Mouse (Mus musculus): ENCODE data around the gene Rsph1. TPM values are rescaled to one million over a fixed set of nuclear protein-coding genes. Genes with fewer than 3 reads are reported as not detected.
A peak's percentile ranks its signal among the peaks of the same experiment; 100 is the strongest.

Gene Rsph1
- total RNA-seq, 4 experiments from 2014 or later = 12.3 to 18.6 (median 15.4) TPM

GRCm38 (mm10) chr17:31259145-31259544 is 18.0 kb downstream of the Rsph1 start:
- no peak for DNase-seq (ENCODE audit: low spot score in 2 of 2)

- no peak for DNase-seq (ENCODE audit: low spot score in 2 of 2)
Observed at GRCm38 (mm10) chr17:31258310-31258865, 18.8 kb downstream of the Rsph1 start.

GRCm38 (mm10) chr17:31257898-31258297 is 19.3 kb downstream of the Rsph1 start:
- no peak for DNase-seq (ENCODE audit: low spot score in 2 of 2)

- no peak for DNase-seq (ENCODE audit: low spot score in 2 of 2)
Observed at GRCm38 (mm10) chr17:31257149-31257548, 20.0 kb downstream of the Rsph1 start.

GRCm38 (mm10) chr17:31254463-31254931 is 22.7 kb downstream of the Rsph1 start:
- peak in 1 of 2 experiments; percentile 78 for DNase-seq (ENCODE audit: low spot score in 2 of 2)

- no peak for DNase-seq (ENCODE audit: low spot score in 2 of 2)
Observed at GRCm38 (mm10) chr17:31253951-31254350, 23.2 kb downstream of the Rsph1 start.

GRCm38 (mm10) chr17:31247144-31247543 is 30.0 kb downstream of the Rsph1 start:
- no peak for DNase-seq (ENCODE audit: low spot score in 2 of 2)

- DNase-seq (ENCODE audit: low spot score in 2 of 2) = no peak
Observed at GRCm38 (mm10) chr17:31245321-31245720, 31.9 kb downstream of the Rsph1 start.

GRCm38 (mm10) chr17:31242764-31243163 is 34.4 kb downstream of the Rsph1 start:
- no peak for DNase-seq (ENCODE audit: low spot score in 2 of 2)

GRCm38 (mm10) chr17:31241156-31241555 is 36.0 kb downstream of the Rsph1 start:
- no peak for DNase-seq (ENCODE audit: low spot score in 2 of 2)

GRCm38 (mm10) chr17:31238234-31239020 is 38.8 kb downstream of the Rsph1 start:
- no peak for DNase-seq (ENCODE audit: low spot score in 2 of 2)

- DNase-seq (ENCODE audit: low spot score in 2 of 2) = no peak
Observed at GRCm38 (mm10) chr17:31235915-31236314, 41.3 kb downstream of the Rsph1 start.

GRCm38 (mm10) chr17:31232251-31233010 is 44.8 kb downstream of the Rsph1 start:
- no peak for DNase-seq (ENCODE audit: low spot score in 2 of 2)

- DNase-seq (ENCODE audit: low spot score in 2 of 2) = no peak
Observed at GRCm38 (mm10) chr17:31231780-31232179, 45.4 kb downstream of the Rsph1 start.

- no peak for DNase-seq (ENCODE audit: low spot score in 2 of 2)
Observed at GRCm38 (mm10) chr17:31226931-31227330, 50.3 kb downstream of the Rsph1 start.

GRCm38 (mm10) chr17:31226368-31226767 is 50.8 kb downstream of the Rsph1 start:
- no peak for DNase-seq (ENCODE audit: low spot score in 2 of 2)

- DNase-seq (ENCODE audit: low spot score in 2 of 2) = no peak
Observed at GRCm38 (mm10) chr17:31224591-31224990, 52.6 kb downstream of the Rsph1 start.

- no peak for DNase-seq (ENCODE audit: low spot score in 2 of 2)
Observed at GRCm38 (mm10) chr17:31223835-31224234, 53.3 kb downstream of the Rsph1 start.

- no peak for DNase-seq (ENCODE audit: low spot score in 2 of 2)
Observed at GRCm38 (mm10) chr17:31222810-31223310, 54.3 kb downstream of the Rsph1 start.

- DNase-seq (ENCODE audit: low spot score in 2 of 2) = no peak
Observed at GRCm38 (mm10) chr17:31216068-31216955, 60.9 kb downstream of the Rsph1 start.

GRCm38 (mm10) chr17:31211881-31212280 is 65.3 kb downstream of the Rsph1 start:
- no peak for DNase-seq (ENCODE audit: low spot score in 2 of 2)

Measured in layer of hippocampus, adult 8-10 months (tissue).